Mouse (Mus musculus) lung, adult 2 months (tissue): ENCODE measurements around the gene Defb45.

ENCODE experiments used
- CTCF ChIP-seq: fragments of 200-500 bp; IDR thresholded peaks from 2 replicates; pipeline ENCODE4 v1.5.1; 2011; ENCODE audit warnings: mild to moderate bottlenecking, low read length, control low read depth; ENCODE audit not compliant: insufficient read depth
- POLR2A ChIP-seq: fragments of 200-500 bp; IDR thresholded peaks from 2 replicates; pipeline ENCODE4 v1.6.1; 2011; ENCODE audit warnings: low read depth, mild to moderate bottlenecking, control low read depth, low read length, borderline replicate concordance; ENCODE audit errors: extremely low read depth

GRCm38 (mm10) chr2:152607746-152608145, 8.5 kb upstream of the Defb45 start:
- TF ChIP-seq CTCF (no peak), POLR2A (no peak)
